Mouse (Mus musculus) heart, embryonic 12.5 days (tissue): Measurements from ENCODE around the gene Emid1. TPM values are rescaled to one million over a fixed set of nuclear protein-coding genes. Genes with fewer than 3 reads are reported as not detected.

ENCODE experiments used
- ATAC-seq: fragments of 200-750 bp; cut with Nextera tagmentation; 2 replicates; pipeline ENCODE4 v1.8.0; 2017; ENCODE audit warnings: moderate TSS enrichment, moderate library complexity; ENCODE audit not compliant: insufficient number of reproducible peaks, low FRiP score
- H3K27ac ChIP-seq: fragments of 300-500 bp; sonication (generic); 2 replicates; pipeline ENCODE4 v1.5.1; 2016; ENCODE audit warnings: mild to moderate bottlenecking, moderate library complexity; ENCODE audit not compliant: poor library complexity, severe bottlenecking
- H3K27me3 ChIP-seq: fragments of 300-500 bp; sonication (generic); replicated peaks from 2 replicates; pipeline ENCODE4 v1.6.1; 2016; ENCODE audit warnings: mild to moderate bottlenecking, moderate library complexity
- H3K36me3 ChIP-seq: fragments of 300-500 bp; sonication (generic); 2 replicates; pipeline ENCODE4 v1.6.1; 2016; ENCODE audit warnings: mild to moderate bottlenecking, moderate library complexity
- H3K4me1 ChIP-seq: fragments of 300-500 bp; sonication (generic); replicated peaks from 2 replicates; pipeline ENCODE4 v1.6.1; 2016; ENCODE audit warnings: mild to moderate bottlenecking
- H3K4me2 ChIP-seq: fragments of 300-500 bp; sonication (generic); 2 replicates; pipeline ENCODE4 v1.6.1; 2016; ENCODE audit warnings: mild to moderate bottlenecking, moderate library complexity
- H3K4me3 ChIP-seq: fragments of 300-500 bp; sonication (generic); 2 replicates; pipeline ENCODE4 v1.5.1; 2016; ENCODE audit warnings: mild to moderate bottlenecking
- H3K9ac ChIP-seq: fragments of 300-500 bp; sonication (generic); 2 replicates; pipeline ENCODE4 v1.6.1; 2016; ENCODE audit warnings: mild to moderate bottlenecking, moderate library complexity
- H3K9me3 ChIP-seq: fragments of 300-500 bp; sonication (generic); replicated peaks from 2 replicates; pipeline ENCODE4 v1.6.1; 2016; ENCODE audit warnings: mild to moderate bottlenecking, moderate library complexity
- WGBS: fragments of 180-500 bp; shearing (Covaris S2); methylation state at CpG from one replicate; pipeline ENCODE4 v1.1.7; 2016; 5-methylcytosine and 5-hydroxymethylcytosine counted together
- polyA plus RNA-seq: library from polyadenylated mRNA; unstranded; fragments of >200 nt; fragmentation: Nextera tagmentation; extraction: Ambion mirVana; gene quantifications from 2 replicates; pipeline ENCODE4 v1.2.1, GENCODE M21; 2016

Emid1 gene
- polyA plus RNA-seq, 1 experiment from 2014 or later = 10.0 TPM

DNA sequence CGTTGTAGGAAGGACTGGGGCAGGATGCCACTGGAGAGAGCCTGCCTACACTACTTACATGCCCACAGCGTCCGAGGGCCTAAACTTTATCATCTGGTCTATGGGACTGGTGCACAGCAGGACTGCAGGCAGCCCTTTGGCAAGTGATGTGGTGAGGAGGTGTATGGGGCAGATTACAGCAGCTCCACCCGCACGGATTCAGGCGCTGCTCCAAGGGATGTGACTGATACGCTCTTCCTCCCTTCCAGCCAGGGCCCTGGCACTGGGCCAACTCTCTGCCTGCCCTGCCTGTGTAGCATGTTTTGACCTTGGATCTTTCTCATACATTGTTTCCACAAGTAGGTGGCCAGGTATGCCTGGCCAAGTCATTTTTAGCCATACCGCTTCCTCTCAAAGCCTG lies 11.4 kb downstream of the Emid1 start:
- Histone ChIP-seq H3K36me3 (no peaks in the 10 kb centered on the region), H3K27ac (peak overlapping the region; percentile 67), H3K27me3 (no peaks in the 10 kb centered on the region), H3K4me1 (peaks cover 26% of the 10 kb centered on the region), H3K9me3 (no peaks in the 10 kb centered on the region), H3K9ac (peak overlapping the region; percentile 26; the same call in 1 of the 2 replicates), H3K4me3 (no peak overlapping the region), H3K4me2 (0 out of 2 replicates have a peak overlapping the region, but pooled peaks have one; percentile 9)
- ATAC-seq = peak; percentile 76
- 20% methylated on average over 8 of the region's 8 CpGs for WGBS

DNA sequence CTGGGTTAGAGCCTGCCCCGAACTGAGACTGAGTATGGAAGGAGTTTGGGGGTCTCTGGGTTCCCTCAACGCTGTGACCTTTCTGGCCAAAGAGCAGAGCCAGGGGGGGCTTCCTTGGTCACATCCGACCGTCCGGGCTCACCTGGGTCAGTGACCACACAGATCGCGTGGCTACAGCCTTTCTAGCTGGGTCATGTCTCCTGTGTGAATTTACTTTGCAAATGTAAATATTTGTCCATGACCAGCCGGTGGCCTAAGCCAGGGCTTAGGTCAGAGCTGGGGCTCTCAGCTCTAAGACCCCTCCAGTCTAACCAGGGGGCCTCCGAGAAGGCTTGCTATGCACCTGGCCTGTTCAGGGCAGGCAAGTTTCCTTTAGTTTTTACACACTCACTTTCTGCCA lies 12.7 kb downstream of the Emid1 start:
- ATAC-seq = no peak
- 82% methylated on average over 9 of the region's 9 CpGs for WGBS
- Histone ChIP-seq H3K4me2 (no peak overlapping the region), H3K27ac (no peak overlapping the region), H3K4me3 (no peak overlapping the region), H3K4me1 (peaks cover 26% of the 10 kb centered on the region), H3K9me3 (no peaks in the 10 kb centered on the region), H3K27me3 (no peaks in the 10 kb centered on the region), H3K9ac (no peak overlapping the region), H3K36me3 (no peaks in the 10 kb centered on the region)

DNA sequence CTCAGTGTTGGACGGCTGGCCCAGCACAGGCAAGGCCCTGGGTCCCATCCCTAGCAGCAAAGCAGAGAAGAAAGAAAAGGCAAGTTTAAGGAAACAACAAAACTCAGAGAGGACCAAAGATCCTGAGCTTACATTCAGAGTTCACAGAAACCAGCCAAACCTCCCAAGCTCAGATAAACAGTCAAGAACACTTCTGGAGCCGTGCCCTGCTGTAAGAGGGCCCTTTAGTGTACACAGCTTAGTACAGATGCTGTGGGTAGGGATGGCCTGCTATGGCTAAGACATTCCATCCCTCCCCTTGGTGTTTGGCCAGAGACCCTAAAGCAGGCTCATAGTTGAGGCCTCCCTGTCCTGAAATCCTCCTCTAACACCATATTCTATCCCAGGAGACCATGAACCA lies 13.4 kb downstream of the Emid1 start:
- no peak overlapping the region for H3K4me3 ChIP-seq
- H3K27me3 ChIP-seq = no peaks in the 10 kb centered on the region
- no peak for ATAC-seq
- H3K9ac ChIP-seq = no peak overlapping the region
- H3K4me1 ChIP-seq = peaks cover 26% of the 10 kb centered on the region
- no peak overlapping the region for H3K4me2 ChIP-seq
- H3K36me3 ChIP-seq = no peaks in the 10 kb centered on the region
- 71% methylated on average over 2 of the region's 2 CpGs for WGBS
- H3K9me3 ChIP-seq = no peaks in the 10 kb centered on the region
- H3K27ac ChIP-seq = no peak overlapping the region

DNA sequence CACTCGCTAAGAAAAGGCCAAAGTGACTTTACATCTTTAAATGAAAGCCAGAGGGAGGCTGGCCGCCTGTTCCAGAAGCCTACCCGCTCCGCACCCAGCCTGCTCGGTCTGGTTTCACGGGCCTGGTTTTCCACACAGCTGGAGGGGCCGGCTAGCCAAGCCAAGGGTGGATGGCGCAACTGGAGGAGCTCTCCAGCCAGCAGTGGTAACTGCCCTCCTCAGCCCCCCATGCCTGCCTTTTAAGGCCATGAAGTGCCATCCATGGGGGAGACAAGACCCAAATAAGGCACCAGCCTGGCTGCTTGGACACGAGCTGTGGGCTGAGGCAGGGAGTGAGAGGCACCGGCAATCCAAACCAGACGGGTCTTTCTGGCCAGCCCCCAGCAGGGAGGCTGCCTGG lies 16.1 kb downstream of the Emid1 start:
- WGBS = 70% methylated on average over 11 of the region's 11 CpGs
- no peak overlapping the region for H3K4me2 ChIP-seq
- H3K4me1 ChIP-seq = peaks cover 20% of the 10 kb centered on the region
- H3K9ac ChIP-seq = no peak overlapping the region
- no peak overlapping the region for H3K4me3 ChIP-seq
- no peak for ATAC-seq
- H3K9me3 ChIP-seq = no peaks in the 10 kb centered on the region
- H3K27me3 ChIP-seq = no peaks in the 10 kb centered on the region
- no peaks in the 10 kb centered on the region for H3K36me3 ChIP-seq
- H3K27ac ChIP-seq = no peak overlapping the region

DNA sequence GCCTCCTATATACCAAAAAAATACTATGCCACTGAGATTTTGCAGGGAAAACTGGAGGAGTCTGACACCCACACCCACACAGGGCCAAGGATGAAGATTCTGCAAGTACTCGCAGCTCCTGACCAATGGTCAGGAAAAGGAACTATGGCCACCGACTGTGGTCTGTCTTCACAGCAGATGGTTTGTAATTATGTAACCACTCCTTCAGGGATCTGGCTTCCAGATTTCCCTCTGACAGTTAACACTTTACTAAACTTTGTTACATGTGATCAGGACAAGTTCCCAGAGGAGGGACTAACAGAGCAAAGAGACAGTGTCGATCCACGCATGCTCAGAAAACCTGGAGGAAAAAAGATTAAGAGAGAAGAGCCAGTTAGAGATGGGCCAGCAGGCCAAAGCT lies 19.3 kb downstream of the Emid1 start:
- Histone ChIP-seq H3K4me2 (no peak overlapping the region), H3K9me3 (no peaks in the 10 kb centered on the region), H3K4me3 (no peak overlapping the region), H3K27ac (no peak overlapping the region), H3K9ac (no peak overlapping the region), H3K4me1 (peaks cover 18% of the 10 kb centered on the region), H3K36me3 (no peaks in the 10 kb centered on the region), H3K27me3 (no peaks in the 10 kb centered on the region)
- 78% methylated on average over 4 of the region's 4 CpGs for WGBS
- no peak for ATAC-seq

DNA sequence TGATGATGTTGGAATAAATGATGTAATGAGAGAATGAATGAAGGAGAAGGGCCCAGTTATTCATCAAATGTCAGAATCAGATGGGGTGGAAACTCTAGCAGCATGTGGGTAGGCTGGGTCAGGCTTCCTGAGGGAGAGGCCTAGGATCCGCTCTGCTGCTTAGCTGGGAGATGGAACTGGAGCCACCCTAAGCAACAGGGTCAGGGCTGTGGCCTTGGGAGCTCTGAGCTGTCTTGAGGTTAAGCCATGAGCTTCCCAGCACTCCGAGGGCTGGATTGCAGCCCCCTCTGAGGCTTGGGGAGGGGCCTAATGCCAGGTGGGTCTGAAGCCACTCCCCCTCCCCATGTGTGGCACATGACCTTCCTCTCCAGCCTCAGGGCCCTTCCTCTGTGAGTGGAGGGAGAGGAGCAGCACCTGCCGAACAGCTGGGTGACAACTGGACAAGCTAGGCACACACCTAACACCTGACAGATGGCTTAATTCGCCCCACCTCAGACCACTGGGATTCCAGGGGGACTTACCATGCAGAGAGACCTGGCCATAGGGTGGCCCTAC lies 21.9 kb downstream of the Emid1 start:
- Histone ChIP-seq H3K4me1 (peaks cover 14% of the 10 kb centered on the region), H3K36me3 (no peaks in the 10 kb centered on the region), H3K9me3 (no peaks in the 10 kb centered on the region), H3K27ac (no peak overlapping the region), H3K27me3 (no peaks in the 10 kb centered on the region), H3K4me3 (no peak overlapping the region), H3K4me2 (no peak overlapping the region), H3K9ac (no peak overlapping the region)
- no peak for ATAC-seq
- 75% methylated on average over 4 of the region's 4 CpGs for WGBS

DNA sequence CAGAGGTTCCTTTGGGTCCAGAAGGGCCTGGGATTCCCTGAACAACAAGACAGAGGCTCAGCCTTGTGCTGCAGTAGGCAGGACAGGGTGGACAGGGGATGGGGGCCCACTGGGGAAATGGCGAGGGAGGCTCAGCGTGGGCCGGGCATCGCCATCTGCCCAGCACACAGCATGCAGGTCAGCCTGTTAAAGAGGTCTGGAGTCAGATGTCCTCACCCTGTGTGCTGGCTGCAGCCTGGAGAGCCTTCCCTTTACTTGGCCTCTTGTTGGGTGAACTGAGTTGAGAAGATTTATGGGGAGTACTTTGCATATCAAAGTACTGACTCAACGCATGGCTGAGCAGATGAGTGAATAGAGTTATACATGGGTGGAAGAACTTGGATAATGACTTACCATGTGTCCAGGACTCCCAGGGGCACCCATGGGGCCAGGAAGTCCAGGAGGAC lies 23.0 kb downstream of the Emid1 start:
- Histone ChIP-seq H3K9ac (no peak overlapping the region), H3K4me1 (peaks cover 14% of the 10 kb centered on the region), H3K27ac (no peak overlapping the region), H3K9me3 (no peaks in the 10 kb centered on the region), H3K36me3 (no peaks in the 10 kb centered on the region), H3K4me3 (no peak overlapping the region), H3K4me2 (no peak overlapping the region), H3K27me3 (no peaks in the 10 kb centered on the region)
- WGBS = 53% methylated on average over 5 of the region's 5 CpGs
- ATAC-seq = no peak

DNA sequence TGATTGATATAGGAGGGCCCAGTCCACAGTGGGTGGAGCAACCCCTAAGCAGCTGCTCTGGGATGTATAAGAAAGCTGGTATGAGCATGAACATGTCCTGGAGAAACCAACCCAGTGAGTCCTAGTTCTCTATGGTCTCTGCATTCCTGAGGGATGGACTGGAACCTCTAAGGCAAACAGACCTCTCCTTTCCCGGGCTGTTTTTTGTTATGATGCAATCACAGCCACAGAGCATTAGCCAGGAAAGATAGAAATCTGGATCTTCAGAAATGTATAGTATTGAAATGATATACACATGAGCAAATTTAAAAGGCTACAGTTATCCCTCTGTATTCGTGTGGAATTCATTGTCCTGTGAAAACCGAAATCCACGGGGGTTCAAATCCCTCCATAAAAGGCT lies 26.3 kb downstream of the Emid1 start:
- Histone ChIP-seq H3K4me2 (no peak overlapping the region), H3K4me3 (no peak overlapping the region), H3K4me1 (peaks cover 14% of the 10 kb centered on the region), H3K27me3 (no peaks in the 10 kb centered on the region), H3K27ac (no peak overlapping the region), H3K9me3 (no peaks in the 10 kb centered on the region), H3K36me3 (no peaks in the 10 kb centered on the region), H3K9ac (no peak overlapping the region)
- WGBS = 79% methylated on average over 4 of the region's 4 CpGs
- ATAC-seq = no peak

DNA sequence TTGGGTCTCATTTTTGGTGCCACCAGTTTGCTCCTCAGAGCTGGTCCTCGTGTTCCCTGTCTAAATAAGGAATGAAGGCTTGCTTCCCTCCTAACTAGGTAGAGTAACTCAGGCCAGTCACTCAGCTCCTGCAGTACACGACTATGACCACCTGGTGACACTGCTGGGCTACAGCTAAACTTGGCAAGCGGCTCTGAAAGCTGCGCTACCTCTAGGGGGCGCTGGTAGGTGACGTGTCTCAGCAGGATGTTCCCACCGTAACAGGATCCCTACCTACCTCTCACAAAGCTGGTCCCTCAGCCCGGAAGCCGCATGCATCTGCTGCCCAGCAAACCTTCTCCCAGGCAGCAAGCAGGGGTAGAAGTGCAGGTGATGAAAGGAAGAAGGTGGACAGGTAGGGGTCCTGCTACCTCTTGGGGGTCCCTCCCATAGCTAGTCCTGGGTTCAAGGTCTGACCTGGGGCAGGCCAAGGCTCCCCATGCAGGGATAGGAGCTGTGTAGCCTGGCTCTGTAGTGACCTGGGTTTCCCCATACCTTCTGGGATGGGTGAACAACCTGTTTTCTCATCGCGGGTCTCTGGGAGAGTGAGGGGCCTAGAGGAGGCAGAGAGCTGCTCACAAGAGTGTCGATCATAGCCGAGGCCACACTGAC lies 37.0 kb downstream of the Emid1 start:
- H3K4me1 ChIP-seq = peaks cover 13% of the 10 kb centered on the region
- H3K4me3 ChIP-seq = no peak overlapping the region
- 22% methylated on average over 13 of the region's 13 CpGs for WGBS
- no peak overlapping the region for H3K4me2 ChIP-seq
- H3K9ac ChIP-seq = no peak overlapping the region
- H3K27me3 ChIP-seq = 0 out of 2 replicates have a peak, but pooled peaks cover 4% of the 10 kb centered on the region
- no peak overlapping the region for H3K27ac ChIP-seq
- peak; percentile 62; the same call in 1 of the 2 replicates for ATAC-seq
- H3K9me3 ChIP-seq = no peaks in the 10 kb centered on the region
- H3K36me3 ChIP-seq = no peaks in the 10 kb centered on the region

DNA sequence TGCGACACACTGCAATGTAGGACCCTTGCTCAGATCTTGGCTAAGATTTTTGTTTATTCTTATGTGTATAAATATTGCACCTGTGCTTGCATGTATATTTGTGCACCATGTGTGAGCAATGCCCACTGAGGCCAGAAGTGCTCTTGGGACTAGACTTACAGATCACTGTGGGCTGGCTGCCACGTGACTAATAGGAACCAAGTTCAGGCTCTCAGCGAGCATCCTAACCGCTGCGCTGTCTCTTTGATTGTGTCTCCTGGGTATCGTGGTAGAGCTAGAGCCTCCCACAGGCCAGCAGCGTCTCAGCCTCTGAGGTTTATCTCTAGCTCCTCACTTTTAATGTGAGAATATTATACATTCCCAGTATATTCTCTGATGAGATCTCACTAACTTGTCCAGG lies 38.4 kb downstream of the Emid1 start:
- whole genome bisulfite sequencing = 73% methylated on average over 7 of the region's 7 CpGs
- no peak overlapping the region for H3K4me2 ChIP-seq

DNA sequence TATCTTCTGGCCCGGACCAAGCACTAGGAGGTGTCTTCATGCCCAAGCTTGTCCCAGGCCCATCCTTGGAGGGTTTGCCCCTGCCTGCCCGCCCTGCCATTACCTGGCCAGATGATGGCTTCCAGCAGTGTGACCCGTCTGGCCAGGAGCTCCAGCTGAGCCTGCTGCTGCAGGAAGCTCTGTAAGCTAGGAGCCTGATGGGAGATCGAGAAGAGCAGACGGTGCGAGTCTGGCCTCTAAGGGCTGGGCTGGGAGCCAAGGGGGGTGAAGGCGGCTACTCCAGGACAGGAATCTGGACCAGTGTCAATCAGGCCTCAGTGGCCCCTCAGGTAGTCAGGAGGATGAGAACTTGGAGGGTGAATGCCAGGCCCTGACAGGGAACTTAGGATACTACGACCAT lies 42.6 kb downstream of the Emid1 start:
- H3K27ac ChIP-seq = no peak overlapping the region
- no peaks in the 10 kb centered on the region for H3K9me3 ChIP-seq
- no peak overlapping the region for H3K9ac ChIP-seq
- WGBS = 50% methylated on average over 8 of the region's 8 CpGs
- H3K4me2 ChIP-seq = no peak overlapping the region
- H3K4me3 ChIP-seq = no peak overlapping the region
- H3K36me3 ChIP-seq = peaks cover 16% of the 10 kb centered on the region
- peaks cover 19% of the 10 kb centered on the region for H3K4me1 ChIP-seq
- no peaks in the 10 kb centered on the region for H3K27me3 ChIP-seq
- no peak for ATAC-seq

More for the DNA sequence above, 38.4 kb downstream of the Emid1 start:
- ATAC-seq = no peak
- Histone ChIP-seq H3K4me1 (peaks cover 19% of the 10 kb centered on the region), H3K9me3 (no peaks in the 10 kb centered on the region), H3K27me3 (0 out of 2 replicates have a peak, but pooled peaks cover 4% of the 10 kb centered on the region), H3K4me3 (no peak overlapping the region), H3K9ac (no peak overlapping the region), H3K27ac (no peak overlapping the region), H3K36me3 (no peaks in the 10 kb centered on the region)
